Mouse (Mus musculus) erythroblast, embryonic 14.5 days (primary cell): Measurements from ENCODE around the gene Stk11. TPM values are rescaled to one million over a fixed set of nuclear protein-coding genes. Genes with fewer than 3 reads are reported as not detected.
A peak's percentile ranks its signal among the peaks of the same experiment; 100 is the strongest.

ENCODE experiments used
- H3K27me3 ChIP-seq: 2 replicates; pipeline ENCODE4 v1.6.1; 2012; ENCODE audit warnings: inconsistent platforms; ENCODE audit not compliant: control insufficient read depth
- H3K36me3 ChIP-seq: 2 replicates; pipeline ENCODE4 v1.6.1; 2012; ENCODE audit warnings: mild to moderate bottlenecking, inconsistent platforms; ENCODE audit not compliant: control insufficient read depth
- H3K4me1 ChIP-seq: 2 replicates; pipeline ENCODE4 v1.6.1; 2012; ENCODE audit warnings: inconsistent platforms; ENCODE audit not compliant: control insufficient read depth
- H3K4me3 ChIP-seq: replicated peaks from 2 replicates; pipeline ENCODE3; 2012; ENCODE audit warnings: moderate library complexity, mild to moderate bottlenecking, inconsistent platforms
- H3K9me3 ChIP-seq: 2 replicates; pipeline ENCODE4 v1.6.1; 2012; ENCODE audit warnings: low read length, inconsistent platforms, mixed read lengths; ENCODE audit not compliant: control insufficient read depth
- GATA1 ChIP-seq: IDR thresholded peaks from 2 replicates; pipeline ENCODE4 v1.6.1; 2012; ENCODE audit warnings: low read length, inconsistent platforms, mixed read lengths
- TAL1 ChIP-seq: IDR thresholded peaks from 3 replicates; pipeline ENCODE4 v1.6.1; 2012; ENCODE audit warnings: low read length, inconsistent platforms, mixed read lengths
- polyA plus RNA-seq: library from polyadenylated mRNA; stranded (reverse); fragments of >175 nt; gene quantifications from 2 replicates; pipeline ENCODE4 v1.2.3, GENCODE M21; 2012

Stk11 gene
- polyA plus RNA-seq, 1 experiment = 69.2 TPM

- H3K4me1 ChIP-seq = peaks cover 98% of the 10 kb centered on the region
Measured at GRCm38 (mm10) chr10:80076386-80076785, 39.2 kb upstream of the Stk11 start.

DNA sequence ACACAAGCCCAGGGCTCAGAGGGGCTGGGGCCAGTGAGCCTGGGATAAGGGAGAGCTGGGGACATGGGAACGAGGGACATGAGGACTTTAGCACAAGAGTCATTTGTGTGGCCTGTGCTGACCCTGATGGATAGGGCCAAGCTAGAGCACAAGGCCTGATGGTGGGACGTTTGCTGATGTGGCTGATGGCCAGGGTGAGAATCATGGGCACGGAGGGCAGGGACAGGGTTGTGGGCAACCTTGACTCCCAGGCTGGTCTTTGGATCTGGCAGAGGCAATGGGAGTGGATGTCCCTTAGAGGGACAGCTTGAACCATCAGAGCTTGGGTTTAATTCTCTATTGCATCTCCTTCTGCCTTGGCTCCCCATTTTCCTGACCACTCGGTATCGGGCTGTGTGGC, 38.3 kb upstream of the Stk11 start:
- Histone ChIP-seq H3K4me3 (no peak overlapping the region), H3K4me1 (peaks cover 98% of the 10 kb centered on the region), H3K27me3 (no peaks in the 10 kb centered on the region), H3K36me3 (peaks cover 95% of the 10 kb centered on the region), H3K9me3 (no peaks in the 10 kb centered on the region)
- TF ChIP-seq TAL1 (no peak), GATA1 (no peak)

More at GRCm38 (mm10) chr10:80076386-80076785, 39.2 kb upstream of the Stk11 start:
- no peaks in the 10 kb centered on the region for H3K27me3 ChIP-seq
- TF ChIP-seq GATA1 (no peak), TAL1 (no peak)
- no peaks in the 10 kb centered on the region for H3K9me3 ChIP-seq
- peaks cover 95% of the 10 kb centered on the region for H3K36me3 ChIP-seq
- no peak overlapping the region for H3K4me3 ChIP-seq

DNA sequence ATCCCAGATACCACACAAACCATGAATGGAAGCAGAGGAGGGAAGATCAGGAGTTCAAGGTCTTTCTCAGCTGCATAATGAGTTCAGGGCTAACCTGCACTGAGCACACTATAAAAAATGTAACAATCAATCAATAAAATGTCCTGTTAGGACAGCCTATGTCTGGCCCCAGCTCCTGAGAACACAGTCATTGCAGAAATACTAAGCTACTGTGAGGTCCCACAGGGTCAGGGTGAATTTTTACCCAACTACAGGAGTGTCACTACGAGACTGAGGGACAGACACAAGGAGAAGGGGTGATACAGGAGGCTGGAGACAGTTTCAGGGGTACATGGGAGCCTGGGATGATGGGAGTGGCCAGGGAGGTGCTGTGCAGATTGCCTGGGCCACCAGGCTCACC, 37.2 kb upstream of the Stk11 start:
- TF ChIP-seq TAL1 (no peak), GATA1 (no peak)
- Histone ChIP-seq H3K27me3 (no peaks in the 10 kb centered on the region), H3K4me1 (peaks cover 98% of the 10 kb centered on the region), H3K36me3 (peaks cover 95% of the 10 kb centered on the region), H3K9me3 (no peaks in the 10 kb centered on the region), H3K4me3 (no peak overlapping the region)

DNA sequence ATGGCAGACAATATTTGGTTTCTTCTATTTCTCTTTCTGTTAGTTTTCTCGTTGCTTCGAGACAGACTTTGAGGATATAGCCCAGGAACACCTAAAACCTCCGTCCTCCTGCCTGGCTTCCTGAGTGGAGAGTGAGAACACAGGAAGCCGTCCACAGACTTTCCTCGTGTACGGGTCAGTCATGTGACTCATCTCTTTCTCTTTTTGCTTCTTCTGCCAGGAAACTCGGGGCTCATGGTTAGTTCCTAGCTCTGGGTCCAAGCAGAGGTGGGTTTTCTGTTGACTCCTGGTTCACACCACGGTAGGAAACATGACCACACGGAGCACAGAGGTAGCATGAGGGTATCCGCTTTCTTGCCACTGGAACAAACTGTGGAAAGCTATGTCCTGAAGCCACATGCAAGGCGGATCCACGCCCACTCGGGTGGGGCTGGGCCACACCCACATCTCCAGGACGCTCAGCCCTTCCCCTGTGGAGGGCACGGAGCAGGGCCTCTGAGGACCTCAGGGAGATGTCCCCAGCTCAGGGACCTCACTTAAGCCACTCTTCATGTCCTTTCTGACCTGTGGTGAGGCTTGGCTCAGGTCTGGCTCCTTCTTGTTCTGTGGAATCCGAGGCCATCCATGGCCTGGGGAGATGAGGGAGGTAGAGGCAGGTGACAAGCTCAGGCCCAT, 35.1 kb upstream of the Stk11 start:
- no peaks in the 10 kb centered on the region for H3K27me3 ChIP-seq
- peaks cover 86% of the 10 kb centered on the region for H3K4me1 ChIP-seq
- TF ChIP-seq GATA1 = no peak
- no peak for TF ChIP-seq TAL1
- peaks cover 98% of the 10 kb centered on the region for H3K36me3 ChIP-seq
- peak overlapping the region; percentile 63 for H3K4me3 ChIP-seq
- H3K9me3 ChIP-seq = no peaks in the 10 kb centered on the region

- TF ChIP-seq TAL1 = peak; percentile 94
- peak; percentile 90 for TF ChIP-seq GATA1
- Histone ChIP-seq H3K4me1 (peaks cover 80% of the 10 kb centered on the region), H3K36me3 (peaks cover 97% of the 10 kb centered on the region), H3K9me3 (no peaks in the 10 kb centered on the region), H3K27me3 (no peaks in the 10 kb centered on the region), H3K4me3 (peak overlapping the region; percentile 63)
Measured at GRCm38 (mm10) chr10:80081075-80081474, 34.5 kb upstream of the Stk11 start.

- Histone ChIP-seq H3K9me3 (no peaks in the 10 kb centered on the region), H3K36me3 (peaks cover 91% of the 10 kb centered on the region), H3K4me1 (peaks cover 72% of the 10 kb centered on the region), H3K4me3 (no peak overlapping the region), H3K27me3 (no peaks in the 10 kb centered on the region)
- TF ChIP-seq GATA1 = no peak
- no peak for TF ChIP-seq TAL1
Measured at GRCm38 (mm10) chr10:80084817-80085487, 30.7 kb upstream of the Stk11 start.

GRCm38 (mm10) chr10:80086847-80087246, 28.8 kb upstream of the Stk11 start:
- H3K36me3 ChIP-seq = peaks cover 87% of the 10 kb centered on the region
- no peaks in the 10 kb centered on the region for H3K27me3 ChIP-seq
- TF ChIP-seq GATA1 (no peak), TAL1 (no peak)
- no peak overlapping the region for H3K4me3 ChIP-seq
- peaks cover 68% of the 10 kb centered on the region for H3K4me1 ChIP-seq
- H3K9me3 ChIP-seq = no peaks in the 10 kb centered on the region

GRCm38 (mm10) chr10:80087483-80087882, 28.1 kb upstream of the Stk11 start:
- Histone ChIP-seq H3K4me1 (peaks cover 65% of the 10 kb centered on the region), H3K4me3 (no peak overlapping the region), H3K9me3 (no peaks in the 10 kb centered on the region), H3K36me3 (peaks cover 87% of the 10 kb centered on the region), H3K27me3 (no peaks in the 10 kb centered on the region)
- TF ChIP-seq TAL1 (no peak), GATA1 (no peak)

DNA sequence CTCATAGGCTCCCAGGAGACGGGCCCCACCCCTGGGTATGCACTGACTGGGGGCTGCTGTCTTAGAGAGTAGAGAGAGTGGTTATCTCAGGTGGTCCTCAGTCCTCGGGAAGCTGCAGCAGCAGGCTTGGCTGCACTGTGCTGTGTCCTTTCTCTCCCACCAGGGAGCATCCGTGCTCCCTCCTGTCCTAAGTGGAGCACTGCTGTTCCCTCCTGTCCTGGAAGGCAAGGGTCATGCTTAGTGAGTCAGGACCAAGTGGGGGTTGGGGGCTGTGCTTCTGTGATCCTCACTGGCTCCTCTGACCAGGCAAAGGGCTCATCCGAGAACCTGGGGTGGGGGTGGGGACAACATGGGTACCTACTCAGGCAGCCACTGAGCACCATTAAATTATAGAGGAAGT, 26.5 kb upstream of the Stk11 start:
- H3K27me3 ChIP-seq = no peaks in the 10 kb centered on the region
- no peak for TF ChIP-seq TAL1
- no peak for TF ChIP-seq GATA1
- H3K9me3 ChIP-seq = no peaks in the 10 kb centered on the region
- H3K4me3 ChIP-seq = no peak overlapping the region
- peaks cover 86% of the 10 kb centered on the region for H3K36me3 ChIP-seq
- H3K4me1 ChIP-seq = peaks cover 65% of the 10 kb centered on the region
